Mouse (Mus musculus) right cerebral cortex, postnatal 4 days (tissue): Measurements from ENCODE around the gene 1700001J03Rik.
"Not testable (repeated sequence)": the region's sequence is repeated elsewhere in the genome, so short reads cannot be mapped to it uniquely, and the experiment has no call there.

Source experiments
- DNase-seq: peaks from one replicate; pipeline ENCODE4 v3.0.0-alpha.2; 2022

1700001J03Rik gene

GRCm38 (mm10) chr5:146187441-146187840 lies 2.3 kb upstream of the 1700001J03Rik start:
- DNase-seq, result peak; percentile 60

GRCm38 (mm10) chr5:146172744-146173143 lies 12.4 kb downstream of the 1700001J03Rik start:
- DNase-seq, result not testable (repeated sequence)

- DNase-seq, result not testable (repeated sequence)
Measured at GRCm38 (mm10) chr5:146170621-146171020, 14.5 kb downstream of the 1700001J03Rik start, which contains the start of gene Gm6309. TSS of gene Gm6309 (minus strand) at chr5:146170721.

- DNase-seq, result not testable (repeated sequence)
Measured at GRCm38 (mm10) chr5:146160439-146160838, 24.7 kb downstream of the 1700001J03Rik start, which contains the start of gene Gm5565. TSS of gene Gm5565 (minus strand) at chr5:146160539.

- not testable (repeated sequence) for DNase-seq
Measured at GRCm38 (mm10) chr5:146158326-146158725, 26.8 kb downstream of the 1700001J03Rik start.

- DNase-seq, result no peak
Measured at GRCm38 (mm10) chr5:146150454-146150853, 34.6 kb downstream of the 1700001J03Rik start.

- no peak for DNase-seq
Measured at GRCm38 (mm10) chr5:146147903-146148302, 37.2 kb downstream of the 1700001J03Rik start.
